Mouse (Mus musculus): Measurements from ENCODE around the gene Zfp827. TPM values are rescaled to one million over a fixed set of nuclear protein-coding genes. Genes with fewer than 3 reads are reported as not detected.

The Zfp827 gene
- 1 to 10 TPM; 6.7 to 7.4 TPM for total RNA-seq (2021)
- long read RNA-seq, experiment 1, partial matches to known transcripts = 0 of 2 reads
- long read RNA-seq, experiment 1, other reads (novel, unspliced or antisense) = 2 of 2 reads
- long read RNA-seq, experiment 2, partial matches to known transcripts = 1 of 2 reads
- long read RNA-seq, experiment 2, other reads (novel, unspliced or antisense) = 1 of 2 reads

GRCm38 (mm10) chr8:79027977-79028487, at the start of gene Zfp827:
Zfp827 (plus strand) TSS chr8:79028437.
- intact Hi-C loops (cut with DNase I; ENCODE audit: low total_unique reads) = no loop called here
- DNase-seq = peak; percentile 72

- DNase-seq = no peak
- intact Hi-C loops (cut with DNase I; ENCODE audit: low total_unique reads) = no loop called here
Measured at GRCm38 (mm10) chr8:79004341-79004740, 23.9 kb upstream of the Zfp827 start.

DNA sequence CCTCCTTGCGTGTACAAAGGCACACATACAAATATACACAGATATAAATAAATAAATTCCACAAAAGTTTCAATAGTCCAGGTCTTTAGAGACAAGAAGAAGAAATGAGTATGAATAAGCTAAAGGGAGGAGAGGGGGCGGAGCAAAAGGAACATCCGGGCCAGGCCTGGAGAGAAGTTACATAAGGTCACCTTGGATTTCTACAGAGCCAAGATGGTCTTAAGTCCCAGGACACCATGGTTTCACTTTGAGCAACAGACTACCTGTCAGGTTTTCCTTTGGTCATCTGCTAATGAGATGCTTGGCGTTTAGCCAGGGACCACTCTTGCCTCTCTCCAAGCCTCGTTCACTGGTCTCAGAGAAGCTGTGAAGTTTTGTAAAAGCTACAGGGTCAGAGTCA, 13.2 kb upstream of the Zfp827 start:
- intact Hi-C loops (cut with DNase I; ENCODE audit: low total_unique reads) = no loop called here
- no peak for DNase-seq

DNA sequence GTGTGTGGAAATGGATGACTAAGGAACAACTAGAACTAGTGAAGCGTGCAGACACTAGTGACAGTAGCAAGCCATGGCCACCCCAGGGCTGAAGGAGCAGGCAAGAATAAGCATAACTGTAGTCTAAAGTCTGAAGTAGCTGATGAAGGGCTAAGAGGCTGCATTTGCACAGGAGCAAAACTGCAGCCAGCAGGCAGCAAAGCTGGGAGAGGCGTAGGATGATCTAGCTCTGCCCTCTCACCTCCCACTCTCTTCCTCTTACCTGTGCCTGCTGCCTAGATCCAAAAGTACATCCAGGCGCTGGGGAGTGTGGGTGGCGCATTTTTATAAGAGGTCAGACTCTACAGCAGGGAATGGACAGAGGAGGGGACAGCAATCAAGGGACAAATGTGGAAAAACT, 12.2 kb upstream of the Zfp827 start:
- intact Hi-C loops (cut with DNase I; ENCODE audit: low total_unique reads) = no loop called here
- DNase-seq = no peak

GRCm38 (mm10) chr8:79016583-79016982, 11.7 kb upstream of the Zfp827 start:
- intact Hi-C loops (cut with DNase I; ENCODE audit: low total_unique reads) = no loop called here
- DNase-seq = no peak

DNA sequence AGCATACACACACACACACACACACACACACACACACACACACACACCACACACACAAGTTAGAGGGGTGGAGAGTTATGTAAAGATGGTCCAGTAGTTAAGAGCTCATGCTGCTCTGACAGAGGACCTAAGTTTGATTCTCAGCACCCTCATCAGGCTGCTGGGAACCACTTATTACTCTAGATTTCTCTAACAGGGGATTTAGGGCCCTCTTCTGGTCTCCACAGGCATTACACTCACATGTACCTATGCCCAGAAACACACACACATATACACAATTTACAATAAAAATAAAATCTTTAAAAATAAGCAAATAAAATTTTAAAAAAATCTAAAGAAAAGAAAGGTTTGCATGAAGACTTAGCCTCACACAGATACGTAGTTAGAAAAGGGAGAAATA, 4.3 kb upstream of the Zfp827 start:
- intact Hi-C loops (cut with DNase I; ENCODE audit: low total_unique reads) = no loop called here
- DNase-seq = no peak

DNA sequence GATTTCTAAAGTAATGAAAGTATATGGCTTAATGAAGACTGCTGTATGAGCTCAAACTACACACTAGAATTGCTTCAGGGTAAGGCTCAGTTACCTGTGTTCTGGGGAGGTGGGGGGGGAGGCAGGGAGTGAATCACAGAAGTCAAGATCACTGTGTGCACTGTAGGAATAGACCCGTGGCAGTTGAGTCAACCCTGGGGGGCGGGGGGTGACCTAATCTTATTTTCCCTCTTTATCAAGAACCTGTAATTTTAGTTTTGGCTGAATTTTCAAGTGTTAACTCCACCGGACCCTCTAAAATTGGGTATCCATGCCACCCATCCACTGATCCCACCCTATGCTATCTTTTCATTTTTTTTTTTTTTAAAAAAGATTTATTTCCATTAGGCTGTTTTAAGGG, 918 bp upstream of the Zfp827 start:
- intact Hi-C loops (cut with DNase I; ENCODE audit: low total_unique reads) = no loop called here
- no peak for DNase-seq

DNA sequence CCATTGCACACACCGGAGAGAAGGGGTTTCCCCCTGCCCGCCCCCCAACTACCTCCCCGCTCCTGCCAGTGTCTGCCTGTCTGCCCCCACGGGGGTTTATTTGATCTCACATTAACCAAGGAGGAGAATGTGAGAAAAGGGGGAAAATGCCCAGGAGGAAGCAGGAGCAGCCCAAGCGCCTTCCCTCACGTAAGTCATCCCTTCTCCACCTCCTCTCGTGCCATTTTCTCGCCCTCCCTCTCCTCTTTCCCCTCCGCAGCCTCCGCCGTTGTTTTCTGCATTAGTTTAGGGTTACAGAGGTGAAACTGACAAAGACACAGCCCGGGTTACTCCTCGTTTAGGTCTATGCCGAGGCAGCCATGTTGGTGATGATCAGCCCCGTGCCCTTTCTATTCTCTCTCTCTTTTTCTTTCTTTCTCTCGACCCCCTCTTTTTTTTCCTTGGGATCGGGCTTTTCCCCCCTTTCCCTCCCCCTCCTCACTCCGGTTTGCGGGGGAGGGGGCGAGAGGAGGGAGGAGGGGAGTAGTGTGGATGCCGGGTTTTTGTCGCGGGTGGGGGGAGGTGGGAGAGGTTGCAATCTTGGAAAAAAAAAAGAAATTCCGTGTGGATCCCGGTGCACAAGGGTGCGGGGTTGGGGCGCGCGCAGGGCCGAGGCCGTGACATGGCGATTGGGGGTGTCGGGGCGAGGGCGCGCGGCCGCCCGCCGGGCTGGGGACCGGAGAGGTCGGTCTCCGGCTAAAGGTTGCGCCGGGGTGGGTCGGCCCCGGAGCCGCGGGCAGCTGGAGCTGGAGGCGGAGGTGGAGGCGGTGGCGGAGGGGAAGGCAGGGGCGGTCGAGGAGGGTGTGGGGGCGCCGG, 531 bp downstream of the Zfp827 start:
- intact Hi-C loops (cut with DNase I; ENCODE audit: low total_unique reads) = no loop called here
- DNase-seq = peak; percentile 14

DNA sequence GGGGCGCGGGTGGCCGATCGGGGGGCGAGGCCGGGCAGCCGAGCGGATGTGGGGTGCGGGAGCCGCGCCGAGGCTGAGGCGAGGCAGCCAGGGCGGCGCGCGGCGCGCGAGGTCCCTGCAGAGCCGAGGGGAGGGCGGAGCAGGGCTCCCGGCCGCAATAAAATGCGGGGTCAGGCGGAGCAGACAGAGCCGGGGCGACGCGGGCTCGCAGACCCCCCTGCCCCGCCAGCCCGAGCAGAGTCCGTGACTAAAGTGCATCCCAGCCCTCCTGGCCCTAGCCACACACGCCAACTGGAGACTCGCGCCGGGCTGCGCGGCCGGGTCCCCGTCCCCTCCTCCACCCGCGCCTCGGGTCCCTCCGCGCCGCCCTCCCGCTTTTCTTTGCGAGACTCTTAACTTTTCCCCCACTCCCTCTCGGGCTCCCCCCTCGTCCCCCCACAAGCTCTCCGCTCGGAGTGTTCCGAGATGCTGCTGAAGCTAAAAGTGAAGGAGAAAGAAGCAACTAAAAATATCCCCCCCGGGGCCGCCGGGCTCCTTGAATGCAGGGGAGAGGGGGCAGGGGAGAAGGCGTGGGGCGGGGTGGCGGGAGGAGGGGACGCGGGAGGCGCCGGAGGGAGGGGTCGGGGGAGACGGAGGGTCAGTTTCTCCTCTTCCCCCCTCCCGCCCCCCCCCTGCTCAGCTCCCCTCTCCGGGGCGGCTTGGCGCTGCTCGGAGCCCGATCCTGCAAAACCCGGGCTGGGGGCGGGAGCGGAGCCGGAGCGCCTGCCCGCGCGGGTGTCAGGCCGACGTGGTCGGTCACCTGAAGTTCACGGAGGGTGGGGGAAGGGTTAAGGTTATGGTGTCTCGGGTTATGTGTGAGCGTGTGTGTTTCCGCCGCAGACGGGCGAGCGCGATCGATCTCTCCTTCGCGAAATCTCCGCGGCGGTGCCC, 1.4 kb downstream of the Zfp827 start:
- DNase-seq = peak; percentile 79
- intact Hi-C loops (cut with DNase I; ENCODE audit: low total_unique reads) = no loop called here

GRCm38 (mm10) chr8:79030326-79031265, 2.4 kb downstream of the Zfp827 start:
- peak; percentile 61 for DNase-seq
- intact Hi-C loops (cut with DNase I; ENCODE audit: low total_unique reads) = no loop called here

GRCm38 (mm10) chr8:79037532-79037931, 9.3 kb downstream of the Zfp827 start:
- intact Hi-C loops (cut with DNase I; ENCODE audit: low total_unique reads) = no loop called here
- DNase-seq = no peak

- intact Hi-C loops (cut with DNase I; ENCODE audit: low total_unique reads) = no loop called here
- no peak for DNase-seq
Measured at GRCm38 (mm10) chr8:79037991-79038390, 9.8 kb downstream of the Zfp827 start.

- intact Hi-C loops (cut with DNase I; ENCODE audit: low total_unique reads) = no loop called here
- no peak for DNase-seq
Measured at GRCm38 (mm10) chr8:79041429-79041828, 13.2 kb downstream of the Zfp827 start.

- no peak for DNase-seq
- intact Hi-C loops (cut with DNase I; ENCODE audit: low total_unique reads) = no loop called here
Measured at GRCm38 (mm10) chr8:79042252-79042651, 14.0 kb downstream of the Zfp827 start.

- DNase-seq = no peak
- intact Hi-C loops (cut with DNase I; ENCODE audit: low total_unique reads) = no loop called here
Measured at GRCm38 (mm10) chr8:79044673-79045072, 16.4 kb downstream of the Zfp827 start.

GRCm38 (mm10) chr8:79046659-79047058, 18.4 kb downstream of the Zfp827 start:
- intact Hi-C loops (cut with DNase I; ENCODE audit: low total_unique reads) = no loop called here
- no peak for DNase-seq

DNA sequence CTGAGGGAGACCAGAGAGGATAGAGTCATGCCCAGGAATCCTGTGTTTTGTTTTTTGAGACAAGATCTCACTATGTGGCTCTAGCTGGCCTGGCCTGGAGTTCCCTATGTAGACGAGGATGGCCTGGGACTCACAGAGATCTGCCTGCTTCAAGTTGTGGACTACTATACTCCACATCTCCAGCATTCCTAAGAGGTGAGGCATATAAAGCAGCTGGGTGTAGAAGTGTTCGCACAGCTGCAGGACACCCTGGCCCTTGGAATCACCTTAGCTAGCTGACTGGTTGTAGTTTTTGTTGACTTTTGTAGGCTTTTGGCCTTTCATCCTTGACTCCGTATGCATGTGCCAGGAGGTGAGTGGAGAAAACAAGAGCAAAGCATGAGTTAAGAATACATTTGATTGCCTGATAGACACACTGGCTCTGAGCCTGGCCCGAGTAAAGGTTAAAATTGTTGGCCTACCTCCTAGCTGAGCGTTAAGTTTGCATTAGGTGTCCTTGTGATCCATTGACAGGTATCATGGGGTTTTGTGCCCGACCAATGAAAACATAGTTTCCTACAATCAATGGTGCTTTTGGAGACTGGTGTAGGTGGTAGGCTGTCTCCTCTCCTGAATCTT, 20.3 kb downstream of the Zfp827 start:
- no peak for DNase-seq
- intact Hi-C loops (cut with DNase I; ENCODE audit: low total_unique reads) = no loop called here

DNA sequence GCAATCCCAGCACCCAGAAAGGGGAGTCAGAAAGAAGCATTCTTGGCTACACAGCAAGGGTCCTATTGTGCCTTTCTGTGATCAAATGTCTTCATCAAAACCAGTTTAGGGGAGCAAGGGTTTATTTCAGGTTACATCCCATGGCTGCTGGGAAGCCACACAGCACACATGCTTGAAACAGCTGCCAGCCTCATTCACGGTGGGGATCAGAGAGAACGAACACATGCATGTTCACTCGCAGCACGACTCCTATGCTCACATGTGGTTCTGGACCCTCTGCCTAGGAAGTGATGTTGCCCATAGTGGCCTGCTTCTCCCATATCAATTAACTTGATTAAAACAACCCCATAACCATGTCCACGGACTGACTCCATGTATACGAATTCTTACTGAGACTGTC, 26.0 kb downstream of the Zfp827 start:
- intact Hi-C loops (cut with DNase I; ENCODE audit: low total_unique reads) = no loop called here
- DNase-seq = no peak
